Mouse (Mus musculus): ENCODE results near the gene Tbc1d23.

GRCm38 (mm10) chr16:57251589-57252421, 20.5 kb upstream of the Tbc1d23 start:
- TF ChIP-seq POLR2A (IDR thresholded peaks at IDR 0.05; ENCODE audit: control insufficient read depth, extremely low read depth, insufficient read depth, low read length, poor library complexity), result no peak
- no peak for TF ChIP-seq CTCF (IDR thresholded peaks at IDR 0.05; ENCODE audit: borderline replicate concordance, control insufficient read depth, extremely low read depth, insufficient read depth, low read length, poor library complexity)
